Mouse (Mus musculus): Measurements from ENCODE around the gene Git2. TPM values are rescaled to one million over a fixed set of nuclear protein-coding genes. Genes with fewer than 3 reads are reported as not detected.

The Git2 gene
- polyA plus RNA-seq, 1 experiment from 2014 or later = 28.1 TPM

- Histone ChIP-seq H3K4me1 (peaks cover 42% of the 10 kb centered on the region), H3K4me2 (peak overlapping the region; percentile 56), H3K9ac (peak overlapping the region; percentile 62), H3K36me3 (peaks cover 56% of the 10 kb centered on the region), H3K27ac (replicated peaks) (peak overlapping the region; percentile 91), H3K27me3 (replicated peaks) (no peaks in the 10 kb centered on the region), H3K9me3 (no peaks in the 10 kb centered on the region), H3K4me3 (0 out of 2 replicates have a peak overlapping the region, but pooled peaks have one; percentile 3)
- WGBS = 11% methylated on average over 8 of the region's 8 CpGs
- ATAC-seq (ENCODE audit: extremely low read depth, insufficient number of reproducible peaks, low FRiP score, low TSS enrichment) = no peak
These were observed 32.2 kb upstream of the Git2 start for GRCm38 (mm10) chr5:114807468-114807867.

GRCm38 (mm10) chr5:114807063-114807462 is 31.7 kb upstream of the Git2 start:
- Histone ChIP-seq H3K4me3 (0 out of 2 replicates have a peak overlapping the region, but pooled peaks have one; percentile 3), H3K36me3 (peaks cover 60% of the 10 kb centered on the region), H3K27ac (replicated peaks) (peak overlapping the region; percentile 91), H3K9ac (peak overlapping the region; percentile 62), H3K27me3 (replicated peaks) (no peaks in the 10 kb centered on the region), H3K4me2 (peak overlapping the region; percentile 56), H3K4me1 (peaks cover 42% of the 10 kb centered on the region), H3K9me3 (no peaks in the 10 kb centered on the region)
- ATAC-seq (ENCODE audit: extremely low read depth, insufficient number of reproducible peaks, low FRiP score, low TSS enrichment) = no peak
- 15% methylated on average over 9 of the region's 9 CpGs for WGBS

- Histone ChIP-seq H3K4me2 (peak overlapping the region; percentile 56), H3K4me3 (no peak overlapping the region), H3K9me3 (no peaks in the 10 kb centered on the region), H3K9ac (peak overlapping the region; percentile 62), H3K4me1 (peaks cover 42% of the 10 kb centered on the region), H3K36me3 (peaks cover 64% of the 10 kb centered on the region), H3K27me3 (replicated peaks) (no peaks in the 10 kb centered on the region), H3K27ac (replicated peaks) (peak overlapping the region; percentile 91)
- no peak for ATAC-seq (ENCODE audit: extremely low read depth, insufficient number of reproducible peaks, low FRiP score, low TSS enrichment)
- 71% methylated on average over 8 of the region's 8 CpGs for WGBS
These were observed 31.3 kb upstream of the Git2 start for GRCm38 (mm10) chr5:114806636-114807035.

GRCm38 (mm10) chr5:114805436-114806350 is 30.4 kb upstream of the Git2 start:
- H3K9me3 ChIP-seq = no peaks in the 10 kb centered on the region
- peak overlapping the region; percentile 91 for H3K27ac ChIP-seq (replicated peaks)
- peaks cover 42% of the 10 kb centered on the region for H3K4me1 ChIP-seq
- peaks cover 71% of the 10 kb centered on the region for H3K36me3 ChIP-seq
- H3K4me3 ChIP-seq = no peak overlapping the region
- 61% methylated on average over 15 of the region's 15 CpGs for WGBS
- peak overlapping the region; percentile 62 for H3K9ac ChIP-seq
- H3K27me3 ChIP-seq (replicated peaks) = no peaks in the 10 kb centered on the region
- ATAC-seq (ENCODE audit: extremely low read depth, insufficient number of reproducible peaks, low FRiP score, low TSS enrichment) = no peak
- peak overlapping the region; percentile 31 for H3K4me2 ChIP-seq

GRCm38 (mm10) chr5:114804958-114805357 is 29.6 kb upstream of the Git2 start:
- no peak overlapping the region for H3K4me2 ChIP-seq

GRCm38 (mm10) chr5:114804335-114804734 is 29.0 kb upstream of the Git2 start:
- Histone ChIP-seq H3K36me3 (peaks cover 79% of the 10 kb centered on the region), H3K4me1 (peaks cover 37% of the 10 kb centered on the region), H3K27ac (replicated peaks) (no peak overlapping the region), H3K27me3 (replicated peaks) (no peaks in the 10 kb centered on the region), H3K4me3 (no peak overlapping the region), H3K9ac (no peak overlapping the region), H3K9me3 (no peaks in the 10 kb centered on the region), H3K4me2 (no peak overlapping the region)
- 91% methylated on average over 13 of the region's 13 CpGs for WGBS
- ATAC-seq (ENCODE audit: extremely low read depth, insufficient number of reproducible peaks, low FRiP score, low TSS enrichment) = no peak

More at GRCm38 (mm10) chr5:114804958-114805357, 29.6 kb upstream of the Git2 start:
- H3K36me3 ChIP-seq = peaks cover 78% of the 10 kb centered on the region
- H3K27ac ChIP-seq (replicated peaks) = peak overlapping the region; percentile 45; the same call in 1 of the 2 replicates
- no peaks in the 10 kb centered on the region for H3K9me3 ChIP-seq
- no peak for ATAC-seq (ENCODE audit: extremely low read depth, insufficient number of reproducible peaks, low FRiP score, low TSS enrichment)
- 46% methylated on average over 3 of the region's 3 CpGs for WGBS
- H3K4me3 ChIP-seq = no peak overlapping the region
- no peak overlapping the region for H3K9ac ChIP-seq
- H3K4me1 ChIP-seq = peaks cover 42% of the 10 kb centered on the region
- H3K27me3 ChIP-seq (replicated peaks) = no peaks in the 10 kb centered on the region

- no peak overlapping the region for H3K27ac ChIP-seq (replicated peaks)
- H3K4me3 ChIP-seq = no peak overlapping the region
- no peak overlapping the region for H3K9ac ChIP-seq
- peaks cover 81% of the 10 kb centered on the region for H3K36me3 ChIP-seq
- H3K4me2 ChIP-seq = no peak overlapping the region
- 83% methylated on average over 13 of the region's 13 CpGs for WGBS
- H3K27me3 ChIP-seq (replicated peaks) = no peaks in the 10 kb centered on the region
- no peaks in the 10 kb centered on the region for H3K9me3 ChIP-seq
- H3K4me1 ChIP-seq = peaks cover 32% of the 10 kb centered on the region
- no peak for ATAC-seq (ENCODE audit: extremely low read depth, insufficient number of reproducible peaks, low FRiP score, low TSS enrichment)
These were observed 27.9 kb upstream of the Git2 start for GRCm38 (mm10) chr5:114803231-114803630.

- Histone ChIP-seq H3K36me3 (peaks cover 90% of the 10 kb centered on the region), H3K9ac (no peak overlapping the region), H3K27me3 (replicated peaks) (no peaks in the 10 kb centered on the region), H3K4me1 (peaks cover 22% of the 10 kb centered on the region), H3K4me3 (no peak overlapping the region), H3K27ac (replicated peaks) (no peak overlapping the region), H3K4me2 (no peak overlapping the region), H3K9me3 (no peaks in the 10 kb centered on the region)
- 92% methylated on average over 6 of the region's 6 CpGs for WGBS
- no peak for ATAC-seq (ENCODE audit: extremely low read depth, insufficient number of reproducible peaks, low FRiP score, low TSS enrichment)
These were observed 26.5 kb upstream of the Git2 start for GRCm38 (mm10) chr5:114801841-114802240.

GRCm38 (mm10) chr5:114801049-114801448 is 25.7 kb upstream of the Git2 start:
- no peak overlapping the region for H3K27ac ChIP-seq (replicated peaks)
- no peaks in the 10 kb centered on the region for H3K27me3 ChIP-seq (replicated peaks)
- H3K4me1 ChIP-seq = peaks cover 21% of the 10 kb centered on the region
- no peak overlapping the region for H3K4me3 ChIP-seq
- no peak overlapping the region for H3K4me2 ChIP-seq
- 27% methylated on average over 8 of the region's 8 CpGs for WGBS
- H3K9ac ChIP-seq = no peak overlapping the region
- H3K36me3 ChIP-seq = peaks cover 88% of the 10 kb centered on the region
- ATAC-seq (ENCODE audit: extremely low read depth, insufficient number of reproducible peaks, low FRiP score, low TSS enrichment) = no peak
- H3K9me3 ChIP-seq = no peaks in the 10 kb centered on the region

GRCm38 (mm10) chr5:114799848-114800247 is 24.5 kb upstream of the Git2 start:
- Histone ChIP-seq H3K4me2 (no peak overlapping the region), H3K27ac (replicated peaks) (no peak overlapping the region), H3K9me3 (no peaks in the 10 kb centered on the region), H3K4me1 (peaks cover 23% of the 10 kb centered on the region), H3K36me3 (peaks cover 78% of the 10 kb centered on the region), H3K27me3 (replicated peaks) (no peaks in the 10 kb centered on the region), H3K4me3 (no peak overlapping the region), H3K9ac (no peak overlapping the region)
- no peak for ATAC-seq (ENCODE audit: extremely low read depth, insufficient number of reproducible peaks, low FRiP score, low TSS enrichment)
- 66% methylated on average over 11 of the region's 11 CpGs for WGBS

- Histone ChIP-seq H3K9me3 (no peaks in the 10 kb centered on the region), H3K4me1 (peaks cover 30% of the 10 kb centered on the region), H3K4me3 (no peak overlapping the region), H3K27ac (replicated peaks) (no peak overlapping the region), H3K9ac (no peak overlapping the region), H3K36me3 (peaks cover 73% of the 10 kb centered on the region), H3K4me2 (no peak overlapping the region), H3K27me3 (replicated peaks) (no peaks in the 10 kb centered on the region)
- ATAC-seq (ENCODE audit: extremely low read depth, insufficient number of reproducible peaks, low FRiP score, low TSS enrichment) = no peak
- WGBS = 87% methylated on average over 8 of the region's 8 CpGs
These were observed 21.9 kb upstream of the Git2 start for GRCm38 (mm10) chr5:114797253-114797652.

Data from heart, embryonic 13.5 days (tissue).